Mouse (Mus musculus) heart, embryonic 11.5 days (tissue): Measurements from ENCODE around the gene Rtbdn. TPM values are rescaled to one million over a fixed set of nuclear protein-coding genes. Genes with fewer than 3 reads are reported as not detected.

Source experiments
- ATAC-seq: fragments of 200-750 bp; cut with Nextera tagmentation; replicated peaks from 2 replicates; pipeline ENCODE4 v1.8.0; 2017; ENCODE audit warnings: moderate library complexity; ENCODE audit not compliant: insufficient number of reproducible peaks, low FRiP score, low TSS enrichment
- H3K27ac ChIP-seq: fragments of 300-500 bp; sonication (generic); 2 replicates; pipeline ENCODE4 v1.5.1; 2014; ENCODE audit warnings: mild to moderate bottlenecking, low read depth, low read length
- H3K27me3 ChIP-seq: fragments of 300-500 bp; sonication (generic); 2 replicates; pipeline ENCODE4 v1.6.1; 2014; ENCODE audit warnings: mild to moderate bottlenecking, low read length, mixed read lengths; ENCODE audit not compliant: control insufficient read depth, insufficient read depth
- H3K36me3 ChIP-seq: fragments of 300-500 bp; sonication (generic); 2 replicates; pipeline ENCODE4 v1.6.1; 2014; ENCODE audit warnings: mild to moderate bottlenecking, low read length, moderate library complexity, mixed read lengths; ENCODE audit not compliant: control insufficient read depth, insufficient read depth
- H3K4me1 ChIP-seq: fragments of 300-500 bp; sonication (generic); 2 replicates; pipeline ENCODE4 v1.6.1; 2014; ENCODE audit warnings: low read length; ENCODE audit not compliant: control insufficient read depth, insufficient read depth
- H3K4me2 ChIP-seq: fragments of 300-500 bp; sonication (generic); 2 replicates; pipeline ENCODE4 v1.6.1; 2014; ENCODE audit warnings: mild to moderate bottlenecking, moderate library complexity
- H3K4me3 ChIP-seq: fragments of 300-500 bp; sonication (generic); 2 replicates; pipeline ENCODE4 v1.5.1; 2014; ENCODE audit warnings: low read depth, low read length
- H3K9ac ChIP-seq: fragments of 300-500 bp; sonication (generic); 2 replicates; pipeline ENCODE4 v1.6.1; 2014; ENCODE audit warnings: mild to moderate bottlenecking, low read depth, low read length, moderate library complexity
- H3K9me3 ChIP-seq: fragments of 300-500 bp; sonication (generic); replicated peaks from 2 replicates; pipeline ENCODE4 v1.6.1; 2016; ENCODE audit warnings: low read length; ENCODE audit not compliant: control insufficient read depth
- WGBS: fragments of 180-500 bp; shearing (Covaris S2); extraction: QIAGEN DNeasy Blood & Tissue Kit; methylation state at CpG from one replicate; pipeline ENCODE4 v1.1.7; 2014; ENCODE audit not compliant: insufficient replicate concordance; 5-methylcytosine and 5-hydroxymethylcytosine counted together
- polyA plus RNA-seq: library from polyadenylated mRNA; unstranded; fragments of >200 nt; fragmentation: Nextera tagmentation; extraction: Ambion mirVana; gene quantifications from 2 replicates; pipeline ENCODE4 v1.2.1, GENCODE M21; 2014

Gene Rtbdn
- polyA plus RNA-seq, 1 experiment from 2014 or later = not detected

DNA sequence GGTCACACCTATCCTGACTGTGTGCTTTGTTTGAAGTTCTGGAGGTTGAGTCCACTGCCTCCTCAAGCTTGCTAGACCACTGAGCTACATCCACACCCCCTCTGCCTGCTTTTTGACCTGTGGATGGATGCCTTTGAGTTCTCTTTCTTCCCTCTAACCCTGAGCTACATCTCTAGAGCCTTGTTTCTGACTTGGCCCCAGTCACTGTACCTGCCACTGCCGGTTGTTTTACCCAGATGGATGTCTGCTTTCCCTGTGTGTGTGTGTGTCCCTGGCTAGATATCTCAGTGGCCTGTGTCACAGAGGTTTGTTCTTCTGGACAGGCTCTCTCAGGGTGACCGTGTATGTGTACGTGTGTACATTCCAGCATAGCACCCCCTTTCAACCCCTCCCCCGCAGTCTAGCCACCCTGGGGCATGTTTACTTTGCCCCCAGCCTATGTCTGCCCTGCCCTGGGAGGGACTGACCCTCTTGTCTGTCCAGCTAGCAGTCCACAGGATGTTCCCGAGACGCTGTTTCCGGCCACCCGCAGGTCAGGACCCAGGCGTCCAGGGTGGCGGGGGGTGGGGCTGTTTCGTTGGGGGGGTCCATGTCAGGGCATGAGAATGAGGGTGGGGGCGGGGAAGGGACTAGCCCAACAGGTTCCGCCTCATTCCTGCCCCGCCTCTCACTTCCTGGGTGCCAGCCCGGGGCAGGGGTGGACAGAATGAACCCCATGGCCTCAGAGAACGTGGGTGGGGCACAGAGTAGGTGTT lies 37.7 kb downstream of the Rtbdn start:
- H3K27ac ChIP-seq = peak overlapping the region; percentile 74
- H3K9ac ChIP-seq = peak overlapping the region; percentile 52
- 0 out of 2 replicates have a peak, but pooled peaks have one; percentile 5 for ATAC-seq
- WGBS = 6% methylated on average over 16 of the region's 16 CpGs
- peaks cover 44% of the 10 kb centered on the region for H3K4me1 ChIP-seq
- H3K36me3 ChIP-seq = no peaks in the 10 kb centered on the region
- H3K4me3 ChIP-seq = peak overlapping the region; percentile 56
- H3K4me2 ChIP-seq = peak overlapping the region; percentile 98
- no peaks in the 10 kb centered on the region for H3K9me3 ChIP-seq
- 0 out of 2 replicates have a peak, but pooled peaks cover 3% of the 10 kb centered on the region for H3K27me3 ChIP-seq

DNA sequence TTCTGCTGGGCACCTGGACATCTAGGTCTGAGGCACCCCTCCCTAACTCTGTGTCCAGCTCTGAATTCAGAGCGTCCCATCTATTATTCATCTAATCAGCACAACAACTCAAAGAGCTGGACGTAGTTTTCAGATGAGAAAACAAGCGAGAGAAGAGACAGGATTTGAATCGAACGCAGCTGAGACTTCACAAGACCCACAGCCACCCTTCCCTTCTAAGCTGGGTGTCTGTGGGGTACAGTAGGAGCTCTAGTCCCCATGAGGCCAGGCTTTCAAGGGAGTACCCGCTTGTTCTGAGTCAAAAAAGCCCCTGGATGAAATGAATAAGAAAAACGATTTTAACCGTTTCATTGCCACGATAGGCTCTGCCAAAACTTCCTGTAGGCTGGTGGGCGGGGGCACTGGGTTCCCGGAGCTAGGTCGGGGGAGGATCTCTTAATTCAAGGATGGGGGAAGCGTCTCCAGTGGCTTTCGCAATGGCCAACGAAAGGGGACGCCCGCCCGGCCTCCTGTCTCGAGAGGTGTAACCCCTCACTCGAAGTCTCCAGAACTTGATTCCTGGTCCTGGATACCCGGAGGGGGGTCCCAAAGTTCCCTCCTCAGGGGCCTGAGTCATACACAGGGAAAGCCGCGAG lies 38.4 kb downstream of the Rtbdn start:
- peak overlapping the region; percentile 67 for H3K9ac ChIP-seq
- peak overlapping the region; percentile 74 for H3K27ac ChIP-seq
- peaks cover 40% of the 10 kb centered on the region for H3K4me1 ChIP-seq
- WGBS = 2% methylated on average over 23 of the region's 23 CpGs
- peak overlapping the region; percentile 98 for H3K4me2 ChIP-seq
- no peaks in the 10 kb centered on the region for H3K9me3 ChIP-seq
- peak overlapping the region; percentile 56 for H3K4me3 ChIP-seq
- no peaks in the 10 kb centered on the region for H3K36me3 ChIP-seq
- 0 out of 2 replicates have a peak, but pooled peaks cover 3% of the 10 kb centered on the region for H3K27me3 ChIP-seq
- ATAC-seq = no peak

DNA sequence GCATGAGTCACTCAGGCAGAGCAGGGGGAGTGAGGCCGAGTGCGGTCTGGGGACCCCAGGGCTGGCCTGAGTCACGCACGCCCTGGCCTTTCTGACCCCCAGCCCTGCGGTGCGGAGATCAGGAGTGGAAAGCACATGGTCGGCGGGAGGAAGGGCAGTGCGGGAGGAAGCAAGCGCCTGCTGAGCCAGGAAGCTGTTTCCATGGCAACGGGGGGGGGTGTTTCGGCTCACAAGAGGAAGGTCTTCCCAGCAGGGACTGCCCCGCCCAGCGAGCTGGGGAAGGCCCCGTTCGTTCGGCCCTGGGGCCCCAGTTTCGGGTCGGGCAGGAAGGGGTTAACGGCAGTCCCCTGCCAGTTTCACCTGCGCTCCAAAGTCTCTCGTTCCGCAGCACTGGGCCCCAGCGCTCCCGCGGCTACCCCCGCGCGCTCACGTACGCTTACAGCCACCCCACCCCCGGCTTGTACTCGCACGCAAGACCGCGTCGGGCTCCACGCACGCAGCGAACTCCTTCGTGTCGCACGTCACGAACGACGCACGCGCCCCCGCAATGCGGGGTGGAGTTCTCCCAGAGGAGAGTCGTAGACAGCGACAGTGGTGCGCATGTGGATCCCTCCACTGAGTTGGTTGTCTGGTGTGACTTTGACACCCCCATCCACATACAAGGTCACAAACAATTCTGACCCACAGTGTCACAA lies 39.0 kb downstream of the Rtbdn start:
- Histone ChIP-seq H3K4me1 (peaks cover 36% of the 10 kb centered on the region), H3K27ac (peak overlapping the region; percentile 54), H3K4me3 (peak overlapping the region; percentile 56), H3K4me2 (peak overlapping the region; percentile 98), H3K9ac (peak overlapping the region; percentile 67), H3K36me3 (no peaks in the 10 kb centered on the region), H3K9me3 (no peaks in the 10 kb centered on the region), H3K27me3 (0 out of 2 replicates have a peak, but pooled peaks cover 3% of the 10 kb centered on the region)
- WGBS = under 1% methylated on average over 53 of the region's 53 CpGs
- peak; percentile 39 for ATAC-seq

DNA sequence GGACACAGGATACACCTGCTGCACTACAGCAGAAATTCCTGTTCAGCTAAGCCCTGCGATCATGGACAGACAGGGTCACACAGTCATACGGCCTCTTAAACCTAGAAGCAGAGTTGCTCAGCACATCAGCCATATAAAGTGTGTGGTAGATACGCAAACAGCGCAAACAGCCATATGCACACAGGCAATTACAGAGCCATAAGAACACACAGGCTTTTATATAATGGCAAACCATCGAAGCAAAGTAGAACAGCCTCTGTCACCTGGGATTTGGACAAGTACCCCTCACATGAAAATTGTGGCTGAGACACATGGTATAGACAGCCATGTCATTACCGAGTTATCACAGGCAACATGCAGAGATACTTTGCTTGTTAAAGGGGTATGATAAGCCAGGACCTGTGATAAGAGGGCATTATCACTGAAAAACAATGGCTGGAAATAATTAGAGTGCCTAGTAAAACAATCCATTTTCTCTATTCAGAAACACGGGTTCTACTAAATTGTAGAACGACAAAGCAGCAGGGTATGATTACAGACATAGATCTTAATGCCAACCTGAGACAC lies 39.7 kb downstream of the Rtbdn start:
- WGBS = 35% methylated on average over 8 of the region's 8 CpGs
- Histone ChIP-seq H3K9ac (peak overlapping the region; percentile 67; the same call in 1 of the 2 replicates), H3K4me3 (peak overlapping the region; percentile 56)

DNA sequence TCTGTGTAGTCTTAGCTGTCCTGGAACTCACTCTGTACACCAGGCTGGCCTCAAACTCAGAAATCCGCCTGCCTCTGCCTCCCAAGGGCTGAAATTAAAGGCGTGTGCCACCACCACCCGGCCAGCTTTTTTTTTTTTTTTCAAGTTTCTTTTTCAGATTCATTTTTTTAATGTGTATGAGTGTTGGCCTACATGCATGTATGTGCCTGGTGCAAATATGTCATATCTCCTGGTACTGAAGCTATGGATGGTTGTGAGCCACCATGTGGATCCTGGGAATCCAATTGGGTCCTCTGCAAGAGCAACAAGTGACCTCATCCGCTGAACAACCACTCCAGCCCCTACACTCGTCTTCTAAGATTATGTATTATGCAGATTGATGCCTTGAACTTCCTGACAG lies 40.6 kb downstream of the Rtbdn start:
- Histone ChIP-seq H3K4me3 (no peak overlapping the region), H3K9ac (no peak overlapping the region), H3K36me3 (no peaks in the 10 kb centered on the region), H3K9me3 (no peaks in the 10 kb centered on the region), H3K4me2 (no peak overlapping the region), H3K4me1 (peaks cover 24% of the 10 kb centered on the region), H3K27ac (no peak overlapping the region), H3K27me3 (no peaks in the 10 kb centered on the region)
- ATAC-seq = no peak
- WGBS = 80% methylated on average over 5 of the region's 5 CpGs

More for the DNA sequence above, 39.7 kb downstream of the Rtbdn start:
- Histone ChIP-seq H3K4me1 (peaks cover 31% of the 10 kb centered on the region), H3K9me3 (no peaks in the 10 kb centered on the region), H3K27me3 (0 out of 2 replicates have a peak, but pooled peaks cover 3% of the 10 kb centered on the region), H3K4me2 (peak overlapping the region; percentile 98), H3K27ac (peak overlapping the region; percentile 54), H3K36me3 (no peaks in the 10 kb centered on the region)
- no peak for ATAC-seq

DNA sequence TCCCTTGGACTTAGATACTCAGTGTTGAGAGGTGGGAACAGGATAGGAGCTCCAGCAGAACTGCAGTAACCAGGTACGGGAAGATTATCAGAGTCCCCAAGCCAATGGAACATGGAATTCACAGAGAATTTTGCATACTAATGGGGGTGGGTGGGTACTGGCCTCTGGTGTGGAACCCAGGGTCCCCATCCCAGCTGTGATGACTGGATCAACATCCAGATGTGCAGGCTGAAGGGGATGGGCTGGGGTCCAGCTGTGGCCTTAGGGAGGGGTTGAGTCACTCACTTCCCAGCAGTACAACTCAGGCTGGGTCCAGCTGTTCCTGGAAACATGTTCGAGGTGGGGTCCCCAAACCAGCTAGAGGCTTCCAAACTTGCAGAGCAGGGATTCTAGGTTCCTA lies 41.1 kb downstream of the Rtbdn start:
- H3K36me3 ChIP-seq = no peaks in the 10 kb centered on the region
- no peak overlapping the region for H3K27ac ChIP-seq
- no peaks in the 10 kb centered on the region for H3K27me3 ChIP-seq
- no peak for ATAC-seq
- H3K9ac ChIP-seq = no peak overlapping the region
- H3K4me2 ChIP-seq = no peak overlapping the region
- H3K9me3 ChIP-seq = no peaks in the 10 kb centered on the region
- no peak overlapping the region for H3K4me3 ChIP-seq
- WGBS = 61% methylated on average over 2 of the region's 2 CpGs
- peaks cover 24% of the 10 kb centered on the region for H3K4me1 ChIP-seq

DNA sequence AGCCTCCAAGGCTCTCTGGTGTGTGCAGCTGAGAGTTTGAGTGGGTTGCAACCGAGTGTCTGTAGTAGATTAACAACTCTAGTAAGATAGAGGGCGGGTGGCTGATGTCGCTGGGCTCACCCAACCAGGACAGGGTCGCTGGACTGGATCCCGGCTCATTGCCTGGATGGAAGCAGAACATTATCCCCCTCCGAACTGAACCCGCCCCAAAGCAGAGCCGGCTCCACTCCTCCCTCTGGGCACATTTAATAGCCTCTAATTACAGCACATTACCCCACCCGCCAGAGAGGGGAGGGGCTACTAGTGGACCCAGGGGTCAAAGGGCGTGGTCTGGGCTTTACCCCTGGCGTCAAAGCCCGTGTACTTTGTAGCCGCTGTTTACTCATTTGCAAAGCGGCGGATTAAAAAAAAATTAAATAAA lies 42.5 kb downstream of the Rtbdn start:
- Histone ChIP-seq H3K27ac (no peak overlapping the region), H3K9me3 (no peaks in the 10 kb centered on the region), H3K36me3 (no peaks in the 10 kb centered on the region), H3K9ac (no peak overlapping the region), H3K27me3 (peaks cover 2% of the 10 kb centered on the region), H3K4me3 (no peak overlapping the region), H3K4me2 (peak overlapping the region; percentile 99), H3K4me1 (peaks cover 22% of the 10 kb centered on the region)
- 14% methylated on average over 15 of the region's 15 CpGs for WGBS
- ATAC-seq = no peak

DNA sequence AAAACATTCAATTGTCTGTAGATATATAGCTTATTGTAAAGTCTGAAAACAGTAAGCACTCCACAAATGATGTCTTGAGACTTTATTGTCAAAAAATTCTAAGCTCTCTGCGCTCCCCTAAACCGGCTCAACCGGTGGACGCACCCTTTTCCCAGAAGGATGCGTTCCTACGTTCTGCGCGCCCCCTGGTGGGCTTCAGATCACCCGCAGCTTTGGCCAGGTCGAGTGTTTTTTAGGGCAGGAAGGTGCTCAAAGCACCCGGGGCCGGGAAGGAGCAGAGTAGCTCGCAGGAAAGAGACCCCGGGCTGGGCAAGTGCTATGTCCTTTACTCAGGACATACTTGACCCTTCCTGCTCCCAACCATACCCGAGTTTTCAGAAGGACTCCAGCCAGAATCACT lies 43.0 kb downstream of the Rtbdn start:
- peaks cover 6% of the 10 kb centered on the region for H3K27me3 ChIP-seq
- H3K9me3 ChIP-seq = no peaks in the 10 kb centered on the region
- H3K4me1 ChIP-seq = peaks cover 17% of the 10 kb centered on the region
- under 1% methylated on average over 15 of the region's 15 CpGs for WGBS
- peak overlapping the region; percentile 63 for H3K4me3 ChIP-seq
- ATAC-seq = peak; percentile 62
- peak overlapping the region; percentile 68 for H3K9ac ChIP-seq
- no peak overlapping the region for H3K27ac ChIP-seq
- peak overlapping the region; percentile 99 for H3K4me2 ChIP-seq
- H3K36me3 ChIP-seq = no peaks in the 10 kb centered on the region
